Comparison of ENCODE assay signal across 9 mouse cellular contexts in the genomic region with DNA sequence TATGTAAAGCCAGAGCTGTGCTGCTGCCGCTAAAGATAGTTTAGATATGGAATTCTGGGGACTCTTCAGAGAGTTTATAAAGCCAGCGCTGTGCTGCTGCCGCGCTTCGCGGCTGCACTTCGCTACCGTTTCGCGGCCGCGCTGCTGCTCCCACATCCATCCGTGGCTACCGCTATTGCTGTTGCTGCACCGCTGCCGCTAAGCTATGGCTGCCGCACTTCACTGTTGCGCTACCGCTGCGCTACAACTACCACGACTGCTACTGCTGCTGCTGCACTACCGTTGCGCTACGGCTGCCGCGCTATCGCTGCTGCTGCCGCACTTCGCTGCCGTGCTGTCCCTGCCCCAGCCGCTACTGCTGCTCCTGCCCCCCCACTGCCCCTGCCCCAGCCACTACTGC. TPM values are rescaled to one million over a fixed set of nuclear protein-coding genes. Genes with fewer than 3 reads are reported as not detected.
DNase-seq lines count a peak whose midpoint lies in the region; ATAC-seq lines count a peak whose summit lies in the region.
"Had no signal": no experiment of that assay in that cellular context is flagged by ENCODE, and none has a peak within 500 bp of the region (broad histone marks: within the 10 kb centered on the region; RNA-seq: fewer than 3 reads in every experiment).

No protein-coding gene starts in this region.

- ATAC-seq in intestine, embryonic 14.5 days (replicated peaks; ENCODE audit: low FRiP score, low TSS enrichment, low read depth): no peak
- no peak for ATAC-seq in intestine, embryonic 16.5 days
- peak; percentile 70 for ATAC-seq in forebrain, embryonic 16.5 days
- ATAC-seq in midbrain, embryonic 12.5 days (ENCODE audit: low FRiP score, low read depth): peak; percentile 80

- peaks cover 12% of the 10 kb centered on the region for H3K9me3 ChIP-seq in intestine, embryonic 14.5 days (ENCODE audit: control insufficient read depth, low read length)
- no peaks in the 10 kb centered on the region for H3K9me3 ChIP-seq in intestine, embryonic 16.5 days (ENCODE audit: control insufficient read depth, low read length)
- peaks cover 6% of the 10 kb centered on the region for H3K9me3 ChIP-seq in forebrain, embryonic 16.5 days (ENCODE audit: control insufficient read depth, low read length)
- H3K9me3 ChIP-seq in midbrain, embryonic 12.5 days: peaks cover 11% of the 10 kb centered on the region

- H3K36me3 ChIP-seq in intestine, embryonic 14.5 days (ENCODE audit: control insufficient read depth, insufficient read depth, low read length): no peaks in the 10 kb centered on the region
- no peaks in the 10 kb centered on the region for H3K36me3 ChIP-seq in intestine, embryonic 16.5 days (ENCODE audit: control insufficient read depth, insufficient read depth, low read length)
- H3K36me3 ChIP-seq in forebrain, embryonic 16.5 days (ENCODE audit: control insufficient read depth, insufficient read depth): no peaks in the 10 kb centered on the region
- H3K36me3 ChIP-seq in midbrain, embryonic 12.5 days: no peaks in the 10 kb centered on the region

- H3K27ac ChIP-seq in intestine, embryonic 14.5 days (ENCODE audit: low read depth): no peak overlapping the region
- H3K27ac ChIP-seq in intestine, embryonic 16.5 days (ENCODE audit: low read length): no peak overlapping the region
- H3K27ac ChIP-seq in forebrain, embryonic 16.5 days (ENCODE audit: low read length): no peak overlapping the region
- no peak overlapping the region for H3K27ac ChIP-seq in midbrain, embryonic 12.5 days (replicated peaks)
- H3K27ac ChIP-seq: liver, embryonic 14.5 days had no signal

- H3K4me3 ChIP-seq in intestine, embryonic 14.5 days (ENCODE audit: low read depth, low read length): no peak overlapping the region
- H3K4me3 ChIP-seq in intestine, embryonic 16.5 days (ENCODE audit: low read length): no peak overlapping the region
- no peak overlapping the region for H3K4me3 ChIP-seq in forebrain, embryonic 16.5 days (replicated peaks; ENCODE audit: low read length)
- H3K4me3 ChIP-seq in midbrain, embryonic 12.5 days: peak overlapping the region; percentile 26

- DNase-seq in intestine, embryonic 14.5 days (ENCODE audit: low spot score): peak; percentile 57
- DNase-seq in WW6 (ENCODE audit: low read depth, low spot score): peak; percentile 33
- DNase-seq in gastrocnemius, postnatal 25 days: no peak
- DNase-seq in gastrocnemius, postnatal 36 days: no peak
- no peak for DNase-seq in spleen, adult 18-20 months

- WGBS in intestine, embryonic 14.5 days: 47% methylated on average over 31 of the region's 31 CpGs
- WGBS in intestine, embryonic 16.5 days: 61% methylated on average over 31 of the region's 31 CpGs
- WGBS in forebrain, embryonic 16.5 days: 57% methylated on average over 31 of the region's 31 CpGs
- WGBS in midbrain, embryonic 12.5 days: 57% methylated on average over 31 of the region's 31 CpGs

- no peaks in the 10 kb centered on the region for H3K4me1 ChIP-seq in intestine, embryonic 14.5 days (replicated peaks; ENCODE audit: control insufficient read depth, insufficient read depth, low read length)
- no peaks in the 10 kb centered on the region for H3K4me1 ChIP-seq in intestine, embryonic 16.5 days (ENCODE audit: control insufficient read depth, insufficient read depth, low read length)
- no peaks in the 10 kb centered on the region for H3K4me1 ChIP-seq in forebrain, embryonic 16.5 days (replicated peaks; ENCODE audit: control insufficient read depth, insufficient read depth, low read length)
- H3K4me1 ChIP-seq in midbrain, embryonic 12.5 days: no peaks in the 10 kb centered on the region

- H3K9ac ChIP-seq in intestine, embryonic 14.5 days (ENCODE audit: low read length): no peak overlapping the region
- no peak overlapping the region for H3K9ac ChIP-seq in intestine, embryonic 16.5 days (ENCODE audit: low read depth, low read length)
- H3K9ac ChIP-seq in forebrain, embryonic 16.5 days (replicated peaks; ENCODE audit: low read depth, low read length): no peak overlapping the region
- H3K9ac ChIP-seq in midbrain, embryonic 12.5 days (replicated peaks): no peak overlapping the region
- H3K9ac ChIP-seq: liver, embryonic 14.5 days had no signal

- H3K4me2 ChIP-seq in intestine, embryonic 14.5 days (ENCODE audit: low read length): peak overlapping the region; percentile 23; the same call in 1 of the 2 replicates
- H3K4me2 ChIP-seq in intestine, embryonic 16.5 days (ENCODE audit: low read depth, low read length): no peak overlapping the region
- no peak overlapping the region for H3K4me2 ChIP-seq in forebrain, embryonic 16.5 days (ENCODE audit: low read length)
- peak overlapping the region; percentile 42 for H3K4me2 ChIP-seq in midbrain, embryonic 12.5 days (replicated peaks)

- H3K27me3 ChIP-seq in intestine, embryonic 14.5 days (replicated peaks; ENCODE audit: control insufficient read depth, insufficient read depth, low read length): peaks cover 72% of the 10 kb centered on the region
- H3K27me3 ChIP-seq in intestine, embryonic 16.5 days (replicated peaks; ENCODE audit: control insufficient read depth, insufficient read depth, low read length): peaks cover 33% of the 10 kb centered on the region
- H3K27me3 ChIP-seq in forebrain, embryonic 16.5 days (replicated peaks; ENCODE audit: control insufficient read depth, insufficient read depth, low read length): peaks cover 18% of the 10 kb centered on the region
- peaks cover 62% of the 10 kb centered on the region for H3K27me3 ChIP-seq in midbrain, embryonic 12.5 days

- intact Hi-C loops in gastrocnemius, postnatal 36 days (cut with DNase I): no loop called here

RNA-seq across cellular contexts. Expression of gene Rasgrf1, which starts 30.1 kb away (rescaled TPM):
- 0.35 TPM in 1 of 2 replicates, not detected in the other for polyA plus RNA-seq in intestine, embryonic 14.5 days (2014; fragmentation: Nextera tagmentation; extraction: Ambion mirVana)
- 0.12 and 0.20 TPM in 2 replicates for polyA plus RNA-seq in intestine, embryonic 16.5 days (2015; fragmentation: Nextera tagmentation; extraction: Ambion mirVana)
- polyA plus RNA-seq in forebrain, embryonic 16.5 days (2015; fragmentation: Nextera tagmentation; extraction: Ambion mirVana): 7.0 and 11.2 TPM in 2 replicates
- polyA plus RNA-seq in midbrain, embryonic 12.5 days (2016; fragmentation: Nextera tagmentation; extraction: Ambion mirVana): 0.20 and 0.27 TPM in 2 replicates
- not detected for total RNA-seq in gastrocnemius, postnatal 25 days (2021)
- total RNA-seq in gastrocnemius, postnatal 36 days (2021): not detected

Comparison
In these comparisons a context has a peak if more than half of its experiments do, and no peak if none do; other contexts are left out.
1. H3K4me2 ChIP-seq: peak in intestine, embryonic 14.5 days (single experiment) and midbrain, embryonic 12.5 days (single experiment); none in intestine, embryonic 16.5 days (single experiment) and forebrain, embryonic 16.5 days (single experiment).
2. ATAC-seq: peak in forebrain, embryonic 16.5 days (single experiment) and midbrain, embryonic 12.5 days (single experiment); none in intestine, embryonic 14.5 days (single experiment) and intestine, embryonic 16.5 days (single experiment).
3. DNase-seq: peak in intestine, embryonic 14.5 days (single experiment) and WW6 (single experiment); none in gastrocnemius, postnatal 25 days (single experiment), gastrocnemius, postnatal 36 days (0 of 2) and spleen, adult 18-20 months (0 of 2).